Mouse (Mus musculus) 3134 (cell line): ENCODE results near the gene Invs.

ENCODE experiments used
- DNase-seq: peaks from one replicate; pipeline ENCODE4 v3.0.0-alpha.2; 2011; ENCODE audit warnings: low spot score; ENCODE audit not compliant: insufficient read length; ENCODE audit errors: extremely low read depth

Invs gene

DNA sequence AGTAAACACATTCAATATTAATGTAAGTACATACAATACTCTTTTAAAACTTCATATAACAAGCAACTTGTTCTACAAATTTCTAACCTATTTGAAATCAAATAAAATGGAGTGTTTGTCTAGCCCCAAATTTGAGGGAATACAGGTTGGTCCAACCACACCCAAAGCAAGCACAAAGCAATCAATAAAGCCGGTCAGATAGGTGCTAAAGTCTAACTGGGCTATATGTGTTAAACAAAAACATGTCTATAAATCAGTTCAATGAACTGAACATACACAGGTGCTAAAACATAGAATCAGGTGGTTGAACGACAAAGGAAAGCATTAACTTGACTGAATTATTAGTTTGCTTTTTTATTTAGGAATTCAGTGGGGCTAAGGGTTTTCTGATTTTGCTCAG, 148.5 kb downstream of the Invs start:
- no peak for DNase-seq

DNA sequence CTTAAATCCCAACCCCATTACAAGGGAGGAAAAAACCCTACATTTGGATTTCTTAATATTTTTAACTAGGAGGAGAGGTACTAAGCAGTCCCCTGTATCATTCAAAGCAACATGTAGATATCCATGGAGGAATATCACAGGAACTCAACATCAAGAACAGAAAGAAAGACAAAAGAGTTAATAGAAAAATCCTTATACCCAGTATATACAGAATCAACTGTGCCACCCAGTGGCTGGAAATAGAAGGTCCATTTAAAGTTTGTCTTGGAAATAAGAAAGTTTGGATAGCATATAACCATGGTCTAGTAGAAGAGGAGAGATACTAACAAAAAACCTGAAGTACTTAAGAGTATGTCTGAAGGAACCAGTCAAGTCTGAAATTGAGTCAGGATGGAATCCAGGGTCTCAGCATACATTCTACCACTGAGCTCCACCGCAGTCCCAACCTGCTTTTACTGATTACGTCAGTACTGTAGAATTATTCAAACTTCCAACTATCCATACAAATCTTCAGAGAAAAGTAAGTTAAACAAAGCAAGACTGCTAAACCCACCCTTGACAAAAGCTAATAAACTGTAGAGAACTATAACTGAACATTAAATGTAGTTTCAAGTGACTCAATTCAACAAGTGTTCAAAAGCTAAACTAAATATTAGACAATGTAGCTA, 174.7 kb downstream of the Invs start:
- no peak for DNase-seq

DNA sequence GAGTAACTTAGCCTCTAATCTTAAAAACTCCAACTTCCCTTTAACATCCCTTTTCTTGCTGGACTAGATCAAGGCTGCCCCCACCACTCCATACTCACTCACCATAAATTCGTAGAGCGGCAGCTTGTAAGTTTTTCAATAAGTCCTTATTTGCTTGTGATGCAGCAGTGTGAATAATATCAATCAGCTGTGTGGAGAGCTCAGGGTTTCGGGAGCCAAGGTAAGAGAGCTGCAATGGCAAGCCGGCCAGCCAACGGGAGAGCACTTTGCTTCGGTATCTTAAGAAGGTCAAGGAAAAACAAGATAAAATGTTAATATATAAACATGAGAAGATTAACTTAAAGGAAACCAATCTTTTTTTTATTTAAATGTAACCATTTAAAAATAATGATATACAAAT, 178.9 kb downstream of the Invs start:
- DNase-seq = no peak

DNA sequence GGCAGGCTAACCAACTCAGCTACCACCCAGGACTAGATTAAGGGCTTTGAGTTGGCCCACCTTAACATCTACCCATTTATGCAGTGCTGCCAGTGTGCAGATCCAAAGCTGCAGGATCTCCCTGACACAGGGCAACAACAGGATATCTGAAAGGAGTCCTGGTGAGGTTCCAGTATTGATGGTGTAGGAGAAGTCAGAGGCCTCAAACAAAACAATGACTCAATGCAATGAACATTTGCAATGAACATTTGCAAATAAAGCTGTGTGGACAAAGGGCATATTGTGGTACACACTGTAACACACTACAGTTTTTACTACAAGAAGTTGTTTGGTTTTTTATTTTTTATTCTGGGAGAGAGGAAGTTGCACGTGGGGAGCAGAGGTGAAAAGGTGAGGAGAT, 181.5 kb downstream of the Invs start:
- no peak for DNase-seq

DNA sequence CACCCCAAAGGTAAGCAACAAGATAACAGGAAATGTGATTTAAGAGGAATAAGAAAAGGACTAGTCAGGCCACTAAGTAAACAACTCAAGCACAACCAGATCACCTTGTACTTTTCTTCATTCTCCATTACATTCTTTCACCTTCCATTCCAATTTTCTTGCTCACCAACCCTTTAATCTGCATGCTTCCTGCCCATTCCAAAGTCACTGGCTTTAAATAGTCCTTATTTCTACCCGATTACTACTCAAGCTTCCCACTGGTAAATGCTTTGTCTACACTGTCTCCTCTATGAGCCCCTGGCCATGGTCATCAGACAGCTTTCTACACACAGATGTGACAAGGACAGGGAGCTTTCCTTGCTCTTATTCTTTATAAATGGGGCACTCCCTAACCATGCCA, 191.4 kb downstream of the Invs start:
- DNase-seq = no peak

DNA sequence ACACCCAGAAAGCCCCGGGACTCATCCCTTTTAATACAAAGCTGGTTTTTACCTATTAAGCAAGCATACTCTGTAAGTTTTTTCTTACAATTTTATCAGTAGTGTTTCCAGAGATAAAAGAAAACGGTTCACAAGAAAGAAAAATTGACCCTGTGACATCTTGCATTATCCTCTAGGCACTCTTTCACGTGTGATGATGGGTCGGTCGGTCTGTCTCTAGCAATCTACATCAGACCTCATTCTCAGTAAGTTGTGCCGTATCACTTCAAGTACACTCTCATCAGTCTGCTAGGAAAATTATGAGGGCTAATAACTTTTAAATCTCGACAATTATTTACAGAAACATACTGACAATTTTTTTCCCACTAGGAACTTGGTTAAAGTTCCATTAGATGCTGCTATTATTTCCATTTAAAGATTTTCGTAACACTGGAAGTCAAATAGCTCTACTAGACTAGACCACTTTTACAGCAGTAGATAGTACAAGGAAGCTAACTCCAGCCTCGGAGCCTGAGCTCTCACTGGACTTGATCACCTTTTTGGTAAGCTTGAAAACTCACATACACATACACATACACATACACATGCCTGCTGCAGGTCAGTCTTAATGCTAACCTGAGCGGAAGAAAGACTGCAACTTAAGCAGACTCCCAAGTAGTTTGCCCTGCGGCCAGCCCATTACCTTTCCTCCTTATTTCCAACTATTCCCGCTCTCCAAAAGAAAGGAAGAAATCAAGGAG, 192.7 kb downstream of the Invs start:
- DNase-seq = no peak

DNA sequence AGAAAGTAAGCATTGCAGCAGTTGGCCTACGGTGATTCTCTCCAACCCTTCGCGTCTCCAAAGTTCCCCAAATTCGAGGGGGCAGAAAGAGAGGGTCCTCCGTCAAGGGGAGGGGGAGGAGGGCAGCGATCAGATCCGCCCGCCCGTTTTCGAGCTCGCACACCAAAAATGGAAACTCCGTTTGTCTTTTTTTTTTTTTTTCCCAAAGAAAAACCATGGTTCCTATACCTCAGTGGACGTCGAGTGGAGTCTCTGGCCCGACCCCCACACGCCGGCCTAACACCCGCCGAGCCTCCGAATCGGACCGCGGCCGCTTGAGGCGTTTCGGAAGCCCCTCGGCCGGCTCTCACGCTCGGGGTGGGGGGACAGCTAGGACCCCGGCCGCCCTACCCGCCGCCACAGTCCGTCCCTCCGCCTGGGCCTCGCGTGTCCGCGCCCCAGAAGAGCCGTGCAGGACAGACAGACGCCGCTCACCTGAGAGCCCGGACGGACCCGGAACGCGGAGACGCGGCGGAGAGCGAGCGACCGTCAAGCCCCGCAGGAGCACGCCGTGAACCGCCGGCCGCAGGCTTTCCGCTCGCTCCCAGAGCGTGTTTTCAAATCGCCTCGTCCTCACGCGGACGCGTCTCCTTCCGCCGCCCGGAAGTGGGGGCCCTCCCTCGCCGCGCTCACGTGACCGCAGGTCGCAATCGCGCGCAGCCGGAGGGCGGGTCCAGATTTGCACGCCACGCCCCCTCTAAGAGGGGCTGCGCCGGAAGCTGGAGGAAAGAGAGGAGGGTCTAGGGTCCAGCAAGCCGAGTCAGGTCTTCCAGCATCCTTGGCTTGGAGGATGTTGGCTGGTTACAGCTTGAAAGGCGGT, 193.5 kb downstream of the Invs start, which contains the start of gene Tex10:
Gene Tex10, minus strand, starts transcription at position 668 of the 859 bp plus-strand sequence.
- peak; percentile 94 for DNase-seq

DNA sequence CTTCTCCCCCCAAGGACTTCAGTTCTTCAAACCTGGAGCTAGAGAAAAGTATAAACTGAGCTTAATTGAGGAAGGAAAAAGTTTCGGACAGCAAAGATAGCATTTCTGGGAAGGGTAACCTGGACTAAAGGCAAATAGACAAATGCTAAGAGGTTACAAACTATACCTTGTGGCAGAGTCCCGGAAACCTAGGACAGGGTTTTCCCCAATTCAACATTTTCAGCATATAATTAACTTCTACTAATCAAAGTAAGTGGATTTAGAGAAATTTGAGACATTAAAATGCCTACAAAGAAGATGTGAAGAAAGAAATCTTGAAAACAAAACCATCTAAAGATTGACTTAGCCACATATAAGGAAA, 194.1 kb downstream of the Invs start:
- no peak for DNase-seq

DNA sequence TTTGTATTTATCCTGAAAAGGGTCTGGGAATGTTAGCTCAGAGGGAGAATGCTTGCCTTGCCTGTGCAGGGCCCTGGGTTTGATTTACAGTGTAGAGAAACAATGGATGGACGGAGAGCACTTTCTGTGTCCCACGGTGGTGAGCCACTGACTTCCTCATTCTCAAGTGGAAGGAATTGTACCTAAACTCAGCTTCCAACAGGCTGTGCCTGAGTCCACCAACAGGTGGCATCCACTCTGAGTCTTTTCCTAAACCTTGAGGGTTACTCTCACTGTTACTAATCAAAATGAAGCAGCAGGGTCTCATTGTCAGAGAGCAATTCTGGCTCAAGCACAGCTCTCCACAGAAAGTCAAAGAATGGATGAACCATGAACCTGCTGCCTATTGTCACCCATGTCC, 201.7 kb downstream of the Invs start:
- DNase-seq = no peak
